Mouse (Mus musculus) MEL (cell line): ENCODE measurements around the gene Uba1. TPM values are rescaled to one million over a fixed set of nuclear protein-coding genes. Genes with fewer than 3 reads are reported as not detected.

Experiments
- DNase-seq: peaks from one replicate; pipeline ENCODE4 v3.0.0; 2011; ENCODE audit warnings: low read depth, low spot score
- H3K27ac ChIP-seq: 2 replicates; pipeline ENCODE4 v1.5.1; 2012; ENCODE audit warnings: low read depth, mild to moderate bottlenecking, control low read depth, low read length, moderate library complexity; ENCODE audit not compliant: control insufficient read depth
- H3K27me3 ChIP-seq, 2 experiments: fragments of 150-350 bp in 1 of 2; sonication (generic) in 1 of 2; 2 replicates each; pipeline ENCODE4 v1.6.1; 2012; ENCODE audit warnings: low read length in 2 of 2, mild to moderate bottlenecking in 2 of 2, improper control_type of control experiment in 1 of 2, moderate library complexity in 1 of 2; ENCODE audit not compliant: insufficient read depth in 2 of 2, control insufficient read depth in 1 of 2
- H3K36me3 ChIP-seq, 2 experiments: 2 replicates each; pipeline ENCODE4 v1.6.1; 2012 to 2014; ENCODE audit warnings: low read length in 2 of 2, improper control_type of control experiment in 1 of 2, inconsistent platforms in 1 of 2, mild to moderate bottlenecking in 1 of 2; ENCODE audit not compliant: insufficient read depth in 2 of 2, control insufficient read depth in 1 of 2
- H3K4me1 ChIP-seq, 2 experiments: fragments of 150-350 bp in 1 of 2; sonication (generic) in 1 of 2; 2 replicates each; pipeline ENCODE4 v1.6.1; 2012; ENCODE audit warnings: low read length in 2 of 2, improper control_type of control experiment in 1 of 2, mild to moderate bottlenecking in 1 of 2; ENCODE audit not compliant: insufficient read depth in 2 of 2, control insufficient read depth in 1 of 2
- H3K4me3 ChIP-seq, 2 experiments: fragments of 150-350 bp in 1 of 2; sonication (generic) in 1 of 2; 2 replicates each; pipeline ENCODE4 v1.5.1; 2012; ENCODE audit warnings: low read depth in 2 of 2, low read length in 2 of 2, mild to moderate bottlenecking in 2 of 2, moderate library complexity in 2 of 2, control low read depth in 1 of 2, improper control_type of control experiment in 1 of 2; ENCODE audit not compliant: control insufficient read depth in 1 of 2, insufficient read depth in 1 of 2
- H3K79me2 ChIP-seq: 2 replicates; pipeline ENCODE4 v1.6.1; 2012; ENCODE audit warnings: mild to moderate bottlenecking, low read length, moderate library complexity; ENCODE audit not compliant: control insufficient read depth, poor library complexity, insufficient read depth
- H3K9ac ChIP-seq: 2 replicates; pipeline ENCODE4 v1.6.1; 2012; ENCODE audit warnings: low read depth, mild to moderate bottlenecking, control low read depth, low read length, moderate library complexity; ENCODE audit not compliant: control insufficient read depth, poor library complexity, severe bottlenecking
- H3K9me3 ChIP-seq: fragments of 150-350 bp; sonication (generic); replicated peaks from 2 replicates; pipeline ENCODE4 v1.6.1; 2012; ENCODE audit warnings: mild to moderate bottlenecking, low read length, improper control_type of control experiment, moderate library complexity; ENCODE audit not compliant: insufficient read depth
- BHLHE40 ChIP-seq: IDR thresholded peaks from 2 replicates; pipeline ENCODE4 v1.6.1; 2012; ENCODE audit warnings: low read depth, mild to moderate bottlenecking, inconsistent platforms, low read length, improper control_type of control experiment, borderline replicate concordance
- CHD1 ChIP-seq: IDR thresholded peaks from 2 replicates; pipeline ENCODE4 v1.6.1; 2012; ENCODE audit warnings: low read depth, mild to moderate bottlenecking, inconsistent platforms, low read length, improper control_type of control experiment
- CTCF ChIP-seq, 3 experiments: IDR thresholded peaks in 2 of 3; conservative IDR thresholded peaks in 1 of 3; 2 replicates each; pipeline ENCODE4 v1.5.1; 2011 to 2012; ENCODE audit warnings: low read length in 3 of 3, low read depth in 2 of 3, mild to moderate bottlenecking in 2 of 3, improper control_type of control experiment in 1 of 3, inconsistent platforms in 1 of 3, mixed read lengths in 1 of 3, moderate library complexity in 1 of 3; ENCODE audit not compliant: control insufficient read depth in 1 of 3, insufficient read depth in 1 of 3, poor library complexity in 1 of 3, severe bottlenecking in 1 of 3
- E2F4 ChIP-seq: IDR thresholded peaks from 2 replicates; pipeline ENCODE4 v1.6.1; 2011; ENCODE audit warnings: low read depth, low read length, improper control_type of control experiment, borderline replicate concordance
- HCFC1 ChIP-seq: IDR thresholded peaks from 2 replicates; pipeline ENCODE4 v1.6.1; 2012; ENCODE audit warnings: low read depth, mild to moderate bottlenecking, inconsistent platforms, low read length, improper control_type of control experiment, moderate library complexity
- JUND ChIP-seq: IDR thresholded peaks from 2 replicates; pipeline ENCODE4 v1.6.1; 2011; ENCODE audit warnings: low read depth, mild to moderate bottlenecking, improper control_type of control experiment, low read length
- KAT2A ChIP-seq: conservative IDR thresholded peaks from 2 replicates; pipeline ENCODE4 v1.6.1; 2012; ENCODE audit warnings: low read depth, low read length, improper control_type of control experiment, inconsistent platforms
- MEF2A ChIP-seq: IDR thresholded peaks from 2 replicates; pipeline ENCODE4 v1.6.1; 2014; ENCODE audit warnings: low read depth, mild to moderate bottlenecking, inconsistent platforms, low read length, improper control_type of control experiment; ENCODE audit not compliant: poor library complexity, insufficient replicate concordance, severe bottlenecking; ENCODE audit errors: extremely low read depth
- MXI1 ChIP-seq: IDR thresholded peaks from 2 replicates; pipeline ENCODE4 v1.6.1; 2011; ENCODE audit warnings: mild to moderate bottlenecking, low read depth, low read length, improper control_type of control experiment
- MYB ChIP-seq: IDR thresholded peaks from 2 replicates; pipeline ENCODE4 v1.6.1; 2011; ENCODE audit warnings: mild to moderate bottlenecking, low read depth, low read length, improper control_type of control experiment
- MYC ChIP-seq: IDR thresholded peaks from 2 replicates; pipeline ENCODE4 v1.6.1; 2011; ENCODE audit warnings: low read depth, mild to moderate bottlenecking, low read length, improper control_type of control experiment, moderate library complexity
- NELFE ChIP-seq: IDR thresholded peaks from 2 replicates; pipeline ENCODE4 v1.6.1; 2011; ENCODE audit warnings: low read depth, low read length, improper control_type of control experiment
- NRF1 ChIP-seq: IDR thresholded peaks from 2 replicates; pipeline ENCODE4 v1.6.1; 2014; ENCODE audit warnings: low read depth, mild to moderate bottlenecking, inconsistent platforms, low read length, improper control_type of control experiment, moderate library complexity; ENCODE audit not compliant: poor library complexity, insufficient read depth, severe bottlenecking
- POLR2A ChIP-seq, 2 experiments: IDR thresholded peaks; 2 replicates each; pipeline ENCODE4 v1.6.1; 2011 to 2012; ENCODE audit warnings: low read length in 2 of 2, mild to moderate bottlenecking in 2 of 2, control low read depth in 1 of 2, improper control_type of control experiment in 1 of 2, low read depth in 1 of 2, moderate library complexity in 1 of 2; ENCODE audit not compliant: control insufficient read depth in 1 of 2, insufficient read depth in 1 of 2, poor library complexity in 1 of 2
- POLR2AphosphoS2 ChIP-seq: IDR thresholded peaks from 2 replicates; pipeline ENCODE4 v1.6.1; 2011; ENCODE audit warnings: low read length, improper control_type of control experiment
- POLR2AphosphoS5 ChIP-seq: IDR thresholded peaks from 2 replicates; pipeline ENCODE4 v1.6.1; 2012; ENCODE audit warnings: low read depth, borderline replicate concordance, mild to moderate bottlenecking, inconsistent platforms, low read length, moderate library complexity, mixed read lengths
- RAD21 ChIP-seq: IDR thresholded peaks from 2 replicates; pipeline ENCODE4 v1.6.1; 2011; ENCODE audit warnings: mild to moderate bottlenecking, low read depth, low read length, improper control_type of control experiment
- SIN3A ChIP-seq: IDR thresholded peaks from 2 replicates; pipeline ENCODE4 v1.6.1; 2012; ENCODE audit warnings: low read length, improper control_type of control experiment, inconsistent platforms
- SMC3 ChIP-seq: IDR thresholded peaks from 2 replicates; pipeline ENCODE4 v1.6.1; 2011; ENCODE audit warnings: low read depth, low read length, improper control_type of control experiment
- TAL1 ChIP-seq: IDR thresholded peaks from 2 replicates; pipeline ENCODE4 v1.6.1; 2012; ENCODE audit warnings: mild to moderate bottlenecking, inconsistent platforms, low read length, moderate library complexity, mixed read lengths
- TBP ChIP-seq: IDR thresholded peaks from 2 replicates; pipeline ENCODE4 v1.8.0; 2011; ENCODE audit warnings: low read depth, low read length, improper control_type of control experiment
- TCF12 ChIP-seq: IDR thresholded peaks from 2 replicates; pipeline ENCODE4 v1.6.1; 2014; ENCODE audit warnings: low read depth, mild to moderate bottlenecking, inconsistent platforms, low read length, improper control_type of control experiment, moderate library complexity
- UBTF ChIP-seq: IDR thresholded peaks from 2 replicates; pipeline ENCODE4 v1.6.1; 2012; ENCODE audit warnings: low read depth, mild to moderate bottlenecking, inconsistent platforms, low read length, improper control_type of control experiment, moderate library complexity, borderline replicate concordance; ENCODE audit not compliant: insufficient read depth
- USF1 ChIP-seq: IDR thresholded peaks from 2 replicates; pipeline ENCODE4 v1.6.1; 2014; ENCODE audit warnings: low read depth, mild to moderate bottlenecking, inconsistent platforms, low read length, improper control_type of control experiment, moderate library complexity
- USF2 ChIP-seq, 2 experiments: IDR thresholded peaks; 2 replicates each; pipeline ENCODE4 v1.6.1; 2011 to 2012; ENCODE audit warnings: improper control_type of control experiment in 2 of 2, low read length in 2 of 2, borderline replicate concordance in 1 of 2, inconsistent platforms in 1 of 2, low read depth in 1 of 2, mild to moderate bottlenecking in 1 of 2; ENCODE audit not compliant: insufficient read depth in 1 of 2
- ZC3H11A ChIP-seq: IDR thresholded peaks from 2 replicates; pipeline ENCODE4 v1.6.1; 2012; ENCODE audit warnings: low read depth, mild to moderate bottlenecking, inconsistent platforms, low read length, improper control_type of control experiment
- ZMIZ1 ChIP-seq: IDR thresholded peaks from 2 replicates; pipeline ENCODE4 v1.6.1; 2012; ENCODE audit warnings: low read depth, mild to moderate bottlenecking, inconsistent platforms, low read length, improper control_type of control experiment, moderate library complexity
- ZNF384 ChIP-seq: IDR thresholded peaks from 2 replicates; pipeline ENCODE4 v1.6.1; 2012; ENCODE audit warnings: low read depth, mild to moderate bottlenecking, inconsistent platforms, low read length, improper control_type of control experiment
- polyA plus RNA-seq, 2 experiments: library from polyadenylated mRNA; stranded (reverse) in 1 of 2; unstranded in 1 of 2; fragments of >175 nt in 1 of 2; fragments of >200 nt in 1 of 2; gene quantifications; 2 replicates each; pipeline versions ENCODE4 v1.2.1 to v1.2.4; 2012; ENCODE audit warnings: low replicate concordance in 2 of 2, low read depth in 1 of 2; ENCODE audit not compliant: insufficient read length in 2 of 2, insufficient read depth in 1 of 2, missing spikeins in 1 of 2
- total RNA-seq: library from RNA; depleted of rRNA; stranded (reverse); fragments of 300-350 nt; gene quantifications from 2 replicates; pipeline ENCODE4 v1.2.3, GENCODE M21; 2012

The Uba1 gene
- total and polyA plus RNA-seq, 3 experiments: 269 to 704 (median 530) TPM

GRCm38 (mm10) chrX:20662317-20662715, 4.2 kb downstream of the Uba1 start:
- no peak for DNase-seq
- peaks cover 13 to 32% of the 10 kb centered on the region in 2 experiments for H3K4me1 ChIP-seq
- no peak for TF ChIP-seq NRF1
- TF ChIP-seq TAL1: no peak
- TF ChIP-seq SMC3: no peak
- no peak for TF ChIP-seq USF1
- TF ChIP-seq JUND: no peak
- no peak for TF ChIP-seq ZMIZ1
- TF ChIP-seq UBTF: no peak
- no peak for TF ChIP-seq POLR2A (IDR thresholded peaks at IDR 0.05; ENCODE audit: control insufficient read depth in 1 of 2, insufficient read depth in 1 of 2, low read depth in 1 of 2, low read length in 2 of 2, poor library complexity in 1 of 2)
- TF ChIP-seq ZNF384: no peak
- TF ChIP-seq E2F4: no peak
- no peak for TF ChIP-seq USF2 (IDR thresholded peaks at IDR 0.05; ENCODE audit: borderline replicate concordance in 1 of 2, insufficient read depth in 1 of 2, low read depth in 1 of 2, low read length in 2 of 2)
- TF ChIP-seq ZC3H11A: no peak
- no peak for TF ChIP-seq CHD1
- no peak for TF ChIP-seq NELFE
- no peak for TF ChIP-seq TCF12
- peaks cover 33% of the 10 kb centered on the region for H3K79me2 ChIP-seq
- H3K27ac ChIP-seq: peak overlapping the region; percentile 18
- H3K4me3 ChIP-seq: peak overlapping the region in 1 of 2 experiments; percentile 16; a peak in 2 of 4 replicates
- H3K9ac ChIP-seq: peak overlapping the region; percentile 41
- no peaks in the 10 kb centered on the region for H3K9me3 ChIP-seq
- no peaks in the 10 kb centered on the region for H3K27me3 ChIP-seq
- H3K36me3 ChIP-seq: peaks cover 11 to 47% of the 10 kb centered on the region in 2 experiments

- Histone ChIP-seq H3K36me3 (peaks cover 16 to 47% of the 10 kb centered on the region in 2 experiments), H3K27me3 (no peaks in the 10 kb centered on the region), H3K79me2 (peaks cover 33% of the 10 kb centered on the region), H3K4me1 (peaks cover 13 to 32% of the 10 kb centered on the region in 2 experiments), H3K4me3 (peak overlapping the region; percentile 72 to 85), H3K9ac (peak overlapping the region; percentile 96), H3K27ac (peak overlapping the region; percentile 81), H3K9me3 (no peaks in the 10 kb centered on the region)
- DNase-seq: peak; percentile 97
- TF ChIP-seq USF1 (no peak), POLR2AphosphoS2 (peak; percentile 90), SIN3A (peak; percentile 90), MYB (no peak), MXI1 (peak; percentile 41; the same call in 1 of the 2 replicates), HCFC1 (peak; percentile 81), UBTF (no peak), BHLHE40 (0 out of 2 replicates have a peak, but pooled peaks have one; percentile 19), MYC (peak; percentile 30), CHD1 (no peak; the same call in 1 of the 2 replicates), TBP (0 out of 2 replicates have a peak, but pooled peaks have one; percentile 27), POLR2AphosphoS5 (no peak), ZMIZ1 (peak; percentile 92; the same call in 1 of the 2 replicates), MEF2A (0 out of 2 replicates have a peak, but pooled peaks have one; percentile 43), KAT2A (peak; percentile 50; the same call in 1 of the 2 replicates), CTCF (IDR thresholded peaks at IDR 0.05 in 2 of 3, conservative IDR thresholded peaks at IDR 0.05 in 1 of 3; ENCODE audit: control insufficient read depth in 1 of 3, insufficient read depth in 1 of 3, low read depth in 2 of 3, low read length in 3 of 3, poor library complexity in 1 of 3, severe bottlenecking in 1 of 3) (peak; percentile 23 to 93 (median 46); a peak in 3 of 6 replicates), POLR2A (IDR thresholded peaks at IDR 0.05; ENCODE audit: control insufficient read depth in 1 of 2, insufficient read depth in 1 of 2, low read depth in 1 of 2, low read length in 2 of 2, poor library complexity in 1 of 2) (peak; percentile 68 to 87; a peak in 3 of 4 replicates), SMC3 (peak; percentile 77), RAD21 (peak; percentile 88)
These were observed 4.8 kb downstream of the Uba1 start for GRCm38 (mm10) chrX:20662716-20663443.
